Mouse (Mus musculus): Measurements from ENCODE around the gene Cand2.
"Not testable (repeated sequence)": the region's sequence is repeated elsewhere in the genome, so short reads cannot be mapped to it uniquely, and the experiment has no call there.

Gene Cand2

GRCm38 (mm10) chr6:115773966-115774413, 348 bp upstream of the Cand2 start:
- DNase-seq (ENCODE audit: low spot score in 2 of 2): no peak

- DNase-seq (ENCODE audit: low spot score in 2 of 2): no peak
Observed at GRCm38 (mm10) chr6:115775838-115776237, 1.5 kb downstream of the Cand2 start.

GRCm38 (mm10) chr6:115776363-115776762, 2.0 kb downstream of the Cand2 start:
- no peak for DNase-seq (ENCODE audit: low spot score in 2 of 2)

GRCm38 (mm10) chr6:115782781-115783180, 8.4 kb downstream of the Cand2 start:
- DNase-seq (ENCODE audit: low spot score in 2 of 2): no peak

GRCm38 (mm10) chr6:115791016-115791415, 16.7 kb downstream of the Cand2 start:
- DNase-seq (ENCODE audit: low spot score in 2 of 2): no peak

- DNase-seq (ENCODE audit: low spot score in 2 of 2): no peak
Observed at GRCm38 (mm10) chr6:115791842-115792686, 17.7 kb downstream of the Cand2 start.

GRCm38 (mm10) chr6:115792691-115793215, 18.4 kb downstream of the Cand2 start:
- DNase-seq (ENCODE audit: low spot score in 2 of 2): no peak

- no peak for DNase-seq (ENCODE audit: low spot score in 2 of 2)
Observed at GRCm38 (mm10) chr6:115801811-115802210, 27.5 kb downstream of the Cand2 start.

GRCm38 (mm10) chr6:115803541-115804382, 29.4 kb downstream of the Cand2 start:
- DNase-seq (ENCODE audit: low spot score in 2 of 2): peak; percentile 50 to 66

GRCm38 (mm10) chr6:115804432-115805192, 30.3 kb downstream of the Cand2 start:
- no peak for DNase-seq (ENCODE audit: low spot score in 2 of 2)

- DNase-seq (ENCODE audit: low spot score in 2 of 2): no peak
Observed at GRCm38 (mm10) chr6:115807464-115808195, 33.3 kb downstream of the Cand2 start.

- DNase-seq (ENCODE audit: low spot score in 2 of 2): no peak
Observed at GRCm38 (mm10) chr6:115808196-115808487, 33.8 kb downstream of the Cand2 start.

GRCm38 (mm10) chr6:115808488-115809231, 34.3 kb downstream of the Cand2 start, which contains the start of gene Rpl32:
TSS of gene Rpl32 (minus strand) at chr6:115808747.
- peak; percentile 69 to 79 for DNase-seq (ENCODE audit: low spot score in 2 of 2)

- DNase-seq (ENCODE audit: low spot score in 2 of 2): no peak
Observed at GRCm38 (mm10) chr6:115811606-115812005, 37.3 kb downstream of the Cand2 start.

GRCm38 (mm10) chr6:115814104-115814503, 39.8 kb downstream of the Cand2 start:
- DNase-seq (ENCODE audit: low spot score in 2 of 2): no peak

GRCm38 (mm10) chr6:115815041-115815440, 40.7 kb downstream of the Cand2 start:
- DNase-seq (ENCODE audit: low spot score in 2 of 2): no peak

- no peak for DNase-seq (ENCODE audit: low spot score in 2 of 2)
Observed at GRCm38 (mm10) chr6:115818129-115818528, 43.8 kb downstream of the Cand2 start.

- DNase-seq (ENCODE audit: low spot score in 2 of 2): no peak
Observed at GRCm38 (mm10) chr6:115821216-115821993, 47.1 kb downstream of the Cand2 start.

GRCm38 (mm10) chr6:115823850-115824464, 49.6 kb downstream of the Cand2 start:
- not testable (repeated sequence) for DNase-seq (ENCODE audit: low spot score in 2 of 2)
